Mouse (Mus musculus): Measurements from ENCODE around the gene Atp5h.

GRCm38 (mm10) chr11:115446906-115447305 lies 27.1 kb upstream of the Atp5h start:
- TF ChIP-seq POLR2A (IDR thresholded peaks at IDR 0.05; ENCODE audit: extremely low read depth, insufficient read depth, low read length) (no peak), CTCF (IDR thresholded peaks at IDR 0.05; ENCODE audit: extremely low read depth, insufficient read depth, low read length) (no peak)
